Mouse (Mus musculus) G1E (cell line): ENCODE data around the gene Fgd2.

Experiments
- CTCF ChIP-seq: IDR thresholded peaks from 2 replicates; pipeline ENCODE4 v1.5.1; 2012; ENCODE audit warnings: low read depth, low read length, inconsistent platforms, mixed read lengths
- GATA2 ChIP-seq: IDR thresholded peaks from 2 replicates; pipeline ENCODE4 v1.6.1; 2012; ENCODE audit warnings: low read depth, low read length, inconsistent platforms, borderline replicate concordance
- TAL1 ChIP-seq: conservative IDR thresholded peaks from 2 replicates; pipeline ENCODE4 v1.6.1; 2012; ENCODE audit warnings: low read depth, low read length, inconsistent platforms, mixed read lengths

- TF ChIP-seq CTCF: peak; percentile 97
- TF ChIP-seq TAL1: no peak
- TF ChIP-seq GATA2: no peak
These were observed 36.1 kb downstream of the Fgd2 start for GRCm38 (mm10) chr17:29396821-29397242.
